Mouse (Mus musculus): ENCODE data around the gene B3gnt2.

DNA sequence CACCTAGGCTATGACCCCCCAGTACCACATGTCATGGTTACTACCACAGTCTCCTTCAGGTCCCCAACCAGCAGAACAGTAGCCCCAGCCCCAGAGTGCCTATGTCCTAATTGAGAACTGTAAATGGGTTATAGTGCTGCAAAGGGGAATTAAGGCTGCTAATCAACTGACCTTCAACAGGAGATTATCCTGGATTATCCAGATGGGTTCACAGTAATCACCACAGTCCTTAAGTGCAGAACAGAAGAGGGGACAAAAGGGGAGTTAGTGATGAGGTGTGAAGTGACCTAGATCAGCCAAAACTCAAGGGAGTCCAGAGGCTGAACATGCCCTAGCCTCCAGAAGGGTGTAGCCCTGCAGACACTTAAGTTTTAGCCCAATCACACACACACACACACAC is 115.4 kb downstream of the B3gnt2 start:
- TF ChIP-seq CTCF (IDR thresholded peaks at IDR 0.05; ENCODE audit: borderline replicate concordance, insufficient read depth, low read length) (no peak), POLR2A (IDR thresholded peaks at IDR 0.05; ENCODE audit: low read depth, low read length) (no peak)

Data from embryonic fibroblast, embryonic 13.5 days (primary cell).